Mouse (Mus musculus) hindbrain, embryonic 15.5 days (tissue): ENCODE data around the gene Hoxa3. TPM values are rescaled to one million over a fixed set of nuclear protein-coding genes. Genes with fewer than 3 reads are reported as not detected.
A peak's percentile ranks its signal among the peaks of the same experiment; 100 is the strongest.

Experiments used
- ATAC-seq: fragments of 200-750 bp; cut with Nextera tagmentation; 2 replicates; pipeline ENCODE4 v1.8.0; 2017; ENCODE audit warnings: low read depth, moderate number of reproducible peaks, moderate TSS enrichment; ENCODE audit not compliant: low FRiP score
- H3K27ac ChIP-seq: fragments of 300-500 bp; sonication (generic); replicated peaks from 2 replicates; pipeline ENCODE4 v1.5.1; 2015; ENCODE audit warnings: mild to moderate bottlenecking, inconsistent platforms
- H3K27me3 ChIP-seq: fragments of 300-500 bp; sonication (generic); 2 replicates; pipeline ENCODE4 v1.6.1; 2015; ENCODE audit warnings: control low read depth, inconsistent platforms
- H3K36me3 ChIP-seq: fragments of 300-500 bp; sonication (generic); 2 replicates; pipeline ENCODE4 v1.6.1; 2015; ENCODE audit warnings: control low read depth, inconsistent platforms
- H3K4me1 ChIP-seq: fragments of 300-500 bp; sonication (generic); replicated peaks from 2 replicates; pipeline ENCODE4 v1.6.1; 2015; ENCODE audit warnings: control low read depth, inconsistent platforms
- H3K4me2 ChIP-seq: fragments of 300-500 bp; sonication (generic); 2 replicates; pipeline ENCODE4 v1.6.1; 2015; ENCODE audit warnings: moderate library complexity, mild to moderate bottlenecking, inconsistent platforms
- H3K4me3 ChIP-seq: fragments of 300-500 bp; sonication (generic); 2 replicates; pipeline ENCODE4 v1.5.1; 2015; ENCODE audit warnings: mild to moderate bottlenecking, inconsistent platforms
- H3K9ac ChIP-seq: fragments of 300-500 bp; sonication (generic); 2 replicates; pipeline ENCODE4 v1.6.1; 2015; ENCODE audit warnings: inconsistent platforms
- H3K9me3 ChIP-seq: fragments of 300-500 bp; sonication (generic); 2 replicates; pipeline ENCODE4 v1.6.1; 2016; ENCODE audit warnings: control low read depth, inconsistent platforms
- WGBS: fragments of 180-500 bp; shearing (Covaris S2); methylation state at CpG from one replicate; pipeline ENCODE4 v1.1.7; 2015; 5-methylcytosine and 5-hydroxymethylcytosine counted together
- polyA plus RNA-seq: library from polyadenylated mRNA; unstranded; fragments of >200 nt; fragmentation: Nextera tagmentation; extraction: Ambion mirVana; gene quantifications from 2 replicates; pipeline ENCODE4 v1.2.1, GENCODE M21; 2015

Hoxa3 gene
- polyA plus RNA-seq, 1 experiment from 2014 or later: 16.3 TPM

- Histone ChIP-seq H3K4me1 (peaks cover 15% of the 10 kb centered on the region; the same call in 1 of the 2 replicates), H3K4me2 (peak overlapping the region; percentile 97), H3K9ac (peak overlapping the region; percentile 64), H3K27me3 (peaks cover 40% of the 10 kb centered on the region), H3K4me3 (peak overlapping the region; percentile 51), H3K27ac (peak overlapping the region; percentile 92), H3K36me3 (no peaks in the 10 kb centered on the region), H3K9me3 (no peaks in the 10 kb centered on the region)
- WGBS: 15% methylated on average over 3 of the region's 3 CpGs
- no peak for ATAC-seq
These were observed 32.4 kb downstream of the Hoxa3 start for GRCm38 (mm10) chr6:52180726-52181125.

DNA sequence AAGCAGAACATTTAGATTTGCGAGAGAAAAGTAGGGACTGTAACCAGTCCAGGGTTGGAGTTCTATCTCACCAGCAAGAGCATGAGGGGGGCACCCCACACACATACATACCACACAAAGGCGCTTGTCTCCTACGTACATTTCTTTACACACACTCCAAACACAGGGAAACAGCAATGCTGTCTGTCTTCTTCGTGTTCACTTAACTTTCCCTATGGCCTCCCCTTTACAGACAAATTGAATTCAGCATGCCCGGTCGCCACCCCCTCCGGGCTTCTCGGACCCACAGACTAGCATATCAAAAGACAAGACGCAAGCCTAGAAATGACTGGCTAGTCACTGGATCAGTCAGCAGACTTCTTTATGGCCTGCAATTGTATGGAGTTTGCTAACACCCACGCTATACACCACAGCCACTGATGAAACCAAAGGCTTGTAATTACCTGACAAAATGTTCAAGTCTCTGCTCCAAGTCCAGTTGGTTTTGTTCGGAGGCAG is 32.9 kb downstream of the Hoxa3 start:
- peak overlapping the region; percentile 92 for H3K27ac ChIP-seq
- WGBS: 4% methylated on average over 11 of the region's 11 CpGs
- H3K4me1 ChIP-seq: peaks cover 12% of the 10 kb centered on the region; the same call in 1 of the 2 replicates

DNA sequence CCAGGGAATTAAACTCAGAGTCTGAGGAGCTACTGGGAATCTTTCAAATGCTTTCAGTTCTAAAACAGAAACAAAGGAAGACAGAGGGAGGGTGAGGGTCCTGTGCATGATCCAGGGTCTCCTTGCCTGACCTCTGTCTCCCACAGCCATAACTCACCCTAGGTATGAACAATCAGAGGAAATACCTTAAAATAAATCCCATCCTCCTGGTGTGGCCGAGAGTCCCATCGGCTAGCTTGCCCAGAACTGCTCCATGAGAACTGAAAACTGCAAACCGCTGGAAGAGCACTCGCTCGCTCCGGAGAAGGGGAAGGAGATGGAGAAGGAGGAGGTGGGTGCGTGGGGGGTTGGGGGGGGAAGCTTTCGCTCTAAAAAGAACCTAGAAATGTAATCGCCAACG is 33.4 kb downstream of the Hoxa3 start:
- no peaks in the 10 kb centered on the region for H3K9me3 ChIP-seq
- peak overlapping the region; percentile 64 for H3K9ac ChIP-seq
- H3K4me1 ChIP-seq: 0 out of 2 replicates have a peak, but pooled peaks cover 8% of the 10 kb centered on the region
- H3K4me2 ChIP-seq: peak overlapping the region; percentile 97
- H3K36me3 ChIP-seq: no peaks in the 10 kb centered on the region
- under 1% methylated on average over 10 of the region's 10 CpGs for WGBS
- H3K4me3 ChIP-seq: peak overlapping the region; percentile 51
- H3K27ac ChIP-seq: peak overlapping the region; percentile 92
- ATAC-seq: no peak
- peaks cover 32% of the 10 kb centered on the region for H3K27me3 ChIP-seq

More for the DNA sequence above, 32.9 kb downstream of the Hoxa3 start:
- no peaks in the 10 kb centered on the region for H3K9me3 ChIP-seq
- peak overlapping the region; percentile 97 for H3K4me2 ChIP-seq
- no peaks in the 10 kb centered on the region for H3K36me3 ChIP-seq
- H3K27me3 ChIP-seq: peaks cover 35% of the 10 kb centered on the region
- H3K4me3 ChIP-seq: peak overlapping the region; percentile 51
- ATAC-seq: no peak
- H3K9ac ChIP-seq: peak overlapping the region; percentile 64

- Histone ChIP-seq H3K4me3 (peak overlapping the region; percentile 51), H3K36me3 (no peaks in the 10 kb centered on the region), H3K27ac (peak overlapping the region; percentile 92), H3K9ac (peak overlapping the region; percentile 64), H3K27me3 (peaks cover 32% of the 10 kb centered on the region), H3K4me2 (peak overlapping the region; percentile 97), H3K4me1 (0 out of 2 replicates have a peak, but pooled peaks cover 5% of the 10 kb centered on the region), H3K9me3 (no peaks in the 10 kb centered on the region)
- ATAC-seq: no peak
- WGBS: 4% methylated on average over 4 of the region's 4 CpGs
These were observed 34.0 kb downstream of the Hoxa3 start for GRCm38 (mm10) chr6:52178918-52179665.

- peak overlapping the region; percentile 97 for H3K4me2 ChIP-seq
- H3K9ac ChIP-seq: peak overlapping the region; percentile 64
- no peaks in the 10 kb centered on the region for H3K9me3 ChIP-seq
- H3K4me3 ChIP-seq: peak overlapping the region; percentile 51
- H3K36me3 ChIP-seq: no peaks in the 10 kb centered on the region
- 2% methylated on average over 9 of the region's 9 CpGs for WGBS
- no peak for ATAC-seq
- H3K27me3 ChIP-seq: peaks cover 28% of the 10 kb centered on the region
- H3K4me1 ChIP-seq: peaks cover 7% of the 10 kb centered on the region; the same call in 1 of the 2 replicates
- peak overlapping the region; percentile 92 for H3K27ac ChIP-seq
These were observed 35.3 kb downstream of the Hoxa3 start for GRCm38 (mm10) chr6:52177806-52178205.

- Histone ChIP-seq H3K4me2 (peak within 1 kb of the TSS; percentile 97), H3K4me1 (peaks cover 13% of the 10 kb centered on the region)
These were observed 35.9 kb downstream of the Hoxa3 start, which contains the start of gene 5730596B20Rik for GRCm38 (mm10) chr6:52177061-52177735. Gene 5730596B20Rik (plus strand): TSS chr6:52177498.

GRCm38 (mm10) chr6:52176391-52176790 is 36.7 kb downstream of the Hoxa3 start:
- Histone ChIP-seq H3K4me1 (peaks cover 18% of the 10 kb centered on the region), H3K4me3 (peak overlapping the region; percentile 51), H3K36me3 (no peaks in the 10 kb centered on the region), H3K27ac (peak overlapping the region; percentile 92), H3K9me3 (no peaks in the 10 kb centered on the region), H3K4me2 (peak overlapping the region; percentile 97), H3K9ac (peak overlapping the region; percentile 64), H3K27me3 (peaks cover 20% of the 10 kb centered on the region)
- WGBS: under 1% methylated on average over 6 of the region's 6 CpGs
- no peak for ATAC-seq

More at GRCm38 (mm10) chr6:52177061-52177735, 35.9 kb downstream of the Hoxa3 start, which contains the start of gene 5730596B20Rik:
- H3K27me3 ChIP-seq: peaks cover 24% of the 10 kb centered on the region
- no peak for ATAC-seq
- peak within 1 kb of the TSS; percentile 51 for H3K4me3 ChIP-seq
- no peaks in the 10 kb centered on the region for H3K36me3 ChIP-seq
- 3% methylated on average over 36 of the region's 36 CpGs for WGBS
- peak within 1 kb of the TSS; percentile 92 for H3K27ac ChIP-seq
- H3K9ac ChIP-seq: peak within 1 kb of the TSS; percentile 64
- H3K9me3 ChIP-seq: no peaks in the 10 kb centered on the region

GRCm38 (mm10) chr6:52175864-52176263 is 37.3 kb downstream of the Hoxa3 start:
- Histone ChIP-seq H3K4me2 (peak overlapping the region; percentile 97), H3K9ac (peak overlapping the region; percentile 64), H3K4me3 (peak overlapping the region; percentile 51), H3K9me3 (no peaks in the 10 kb centered on the region), H3K27me3 (peaks cover 18% of the 10 kb centered on the region), H3K36me3 (no peaks in the 10 kb centered on the region), H3K27ac (peak overlapping the region; percentile 92), H3K4me1 (peaks cover 23% of the 10 kb centered on the region)
- ATAC-seq: peak; percentile 60
- WGBS: 1% methylated on average over 10 of the region's 35 CpGs

- peak overlapping the region; percentile 97 for H3K4me2 ChIP-seq
- peak overlapping the region; percentile 64 for H3K9ac ChIP-seq
- H3K4me1 ChIP-seq: peaks cover 30% of the 10 kb centered on the region
- H3K27ac ChIP-seq: peak overlapping the region; percentile 92
- 1% methylated on average over 41 of the region's 41 CpGs for WGBS
- ATAC-seq: no peak
- H3K9me3 ChIP-seq: no peaks in the 10 kb centered on the region
- H3K27me3 ChIP-seq: peaks cover 22% of the 10 kb centered on the region
- H3K36me3 ChIP-seq: no peaks in the 10 kb centered on the region
- H3K4me3 ChIP-seq: peak overlapping the region; percentile 51
These were observed 38.0 kb downstream of the Hoxa3 start for GRCm38 (mm10) chr6:52174968-52175751.

- Histone ChIP-seq H3K36me3 (no peaks in the 10 kb centered on the region), H3K9me3 (no peaks in the 10 kb centered on the region), H3K9ac (peak overlapping the region; percentile 46; the same call in 1 of the 2 replicates), H3K27me3 (peaks cover 12% of the 10 kb centered on the region), H3K27ac (peak overlapping the region; percentile 95), H3K4me3 (peak overlapping the region; percentile 51), H3K4me1 (peaks cover 37% of the 10 kb centered on the region), H3K4me2 (peak overlapping the region; percentile 97)
- WGBS: 3% methylated on average over 4 of the region's 4 CpGs
- ATAC-seq: no peak
These were observed 39.5 kb downstream of the Hoxa3 start for GRCm38 (mm10) chr6:52173648-52174047.

DNA sequence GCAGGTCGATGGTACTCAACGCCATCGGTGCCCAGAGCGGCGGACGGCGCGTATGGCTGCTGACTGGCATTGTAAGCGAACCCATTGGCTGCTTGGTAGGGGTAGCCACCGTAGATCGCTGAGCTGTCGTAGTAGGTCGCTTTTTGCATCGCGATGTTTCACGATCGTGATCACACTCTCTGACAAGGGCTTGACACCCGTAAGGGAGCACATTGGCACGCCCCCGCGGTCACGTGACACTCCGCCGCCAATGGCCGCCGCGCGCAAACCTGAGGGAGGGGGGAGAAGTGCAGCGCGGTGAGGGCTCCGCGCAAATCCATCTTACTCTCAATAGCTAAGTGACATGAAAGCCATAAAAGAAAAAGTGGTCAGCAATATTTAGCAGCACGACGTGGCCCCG is 40.6 kb downstream of the Hoxa3 start:
- Histone ChIP-seq H3K27me3 (peaks cover 12% of the 10 kb centered on the region; the same call in 1 of the 2 replicates), H3K9ac (peak overlapping the region; percentile 68), H3K9me3 (no peaks in the 10 kb centered on the region), H3K4me3 (peak overlapping the region; percentile 51), H3K36me3 (no peaks in the 10 kb centered on the region), H3K4me2 (peak overlapping the region; percentile 97), H3K4me1 (peaks cover 37% of the 10 kb centered on the region), H3K27ac (peak overlapping the region; percentile 95)
- ATAC-seq: peak; percentile 91
- WGBS: under 1% methylated on average over 35 of the region's 35 CpGs
